Mouse (Mus musculus) CH12.LX (cell line): ENCODE measurements at regions not wholly inside any gene's neighbourhood (a gene's known extent, or its start where the extent isn't known, plus 50 kb on each side); places are given as distances from the start of the nearest gene placed in this dataset.

Experiments
- CHD2 ChIP-seq: IDR thresholded peaks from 2 replicates; pipeline ENCODE4 v1.6.1; 2011; ENCODE audit warnings: low read length, improper control_type of control experiment
- CTCF ChIP-seq, 2 experiments: IDR thresholded peaks in 1 of 2; conservative IDR thresholded peaks in 1 of 2; 2 replicates each; pipeline ENCODE4 v1.5.1; 2011 to 2012; ENCODE audit warnings: low read depth in 2 of 2, low read length in 2 of 2, improper control_type of control experiment in 1 of 2, inconsistent platforms in 1 of 2, mild to moderate bottlenecking in 1 of 2, moderate library complexity in 1 of 2
- E2F4 ChIP-seq: IDR thresholded peaks from 2 replicates; pipeline ENCODE4 v1.6.1; 2011; ENCODE audit warnings: low read depth, low read length, improper control_type of control experiment; ENCODE audit not compliant: insufficient replicate concordance
- ETS1 ChIP-seq: conservative IDR thresholded peaks from 2 replicates; pipeline ENCODE4 v1.6.1; 2012; ENCODE audit warnings: low read depth, mild to moderate bottlenecking, inconsistent platforms, low read length, improper control_type of control experiment, moderate library complexity
- GABPA ChIP-seq: IDR thresholded peaks from 2 replicates; pipeline ENCODE4 v1.6.1; 2012; ENCODE audit warnings: low read depth, low read length, improper control_type of control experiment, inconsistent platforms; ENCODE audit not compliant: insufficient replicate concordance
- MYC ChIP-seq: IDR thresholded peaks from 2 replicates; pipeline ENCODE4 v1.6.1; 2011; ENCODE audit warnings: low read depth, mild to moderate bottlenecking, improper control_type of control experiment, low read length
- NRF1 ChIP-seq: IDR thresholded peaks from 2 replicates; pipeline ENCODE4 v1.6.1; 2014; ENCODE audit warnings: low read depth, mild to moderate bottlenecking, inconsistent platforms, low read length, improper control_type of control experiment, moderate library complexity
- POLR2A ChIP-seq: IDR thresholded peaks from 2 replicates; pipeline ENCODE4 v1.6.1; 2011; ENCODE audit warnings: low read depth, mild to moderate bottlenecking, improper control_type of control experiment, low read length
- TCF12 ChIP-seq: IDR thresholded peaks from 2 replicates; pipeline ENCODE4 v1.6.1; 2014; ENCODE audit warnings: low read depth, mild to moderate bottlenecking, inconsistent platforms, low read length, improper control_type of control experiment
- UBTF ChIP-seq: IDR thresholded peaks from 2 replicates; pipeline ENCODE4 v1.6.1; 2012; ENCODE audit warnings: low read depth, mild to moderate bottlenecking, inconsistent platforms, low read length, improper control_type of control experiment, moderate library complexity
- USF1 ChIP-seq: IDR thresholded peaks from 2 replicates; pipeline ENCODE4 v1.6.1; 2014; ENCODE audit warnings: low read depth, mild to moderate bottlenecking, inconsistent platforms, low read length, improper control_type of control experiment

GRCm38 (mm10) chr4:69870638-69871037 is 539.6 kb downstream of the Cdk5rap2 start:
- TF ChIP-seq CTCF (conservative IDR thresholded peaks at IDR 0.05 in 1 of 2, IDR thresholded peaks at IDR 0.05 in 1 of 2; ENCODE audit: low read depth in 2 of 2, low read length in 2 of 2) (no peak), TCF12 (no peak), POLR2A (no peak), USF1 (no peak), E2F4 (no peak), UBTF (no peak), MYC (no peak), GABPA (no peak), ETS1 (no peak), CHD2 (no peak), NRF1 (no peak)
